Mouse (Mus musculus): ENCODE results near the gene Scaf8.
A peak's percentile ranks its signal among the peaks of the same experiment; 100 is the strongest.
"Not testable (repeated sequence)": the region's sequence is repeated elsewhere in the genome, so short reads cannot be mapped to it uniquely, and the experiment has no call there.

Gene Scaf8

DNA sequence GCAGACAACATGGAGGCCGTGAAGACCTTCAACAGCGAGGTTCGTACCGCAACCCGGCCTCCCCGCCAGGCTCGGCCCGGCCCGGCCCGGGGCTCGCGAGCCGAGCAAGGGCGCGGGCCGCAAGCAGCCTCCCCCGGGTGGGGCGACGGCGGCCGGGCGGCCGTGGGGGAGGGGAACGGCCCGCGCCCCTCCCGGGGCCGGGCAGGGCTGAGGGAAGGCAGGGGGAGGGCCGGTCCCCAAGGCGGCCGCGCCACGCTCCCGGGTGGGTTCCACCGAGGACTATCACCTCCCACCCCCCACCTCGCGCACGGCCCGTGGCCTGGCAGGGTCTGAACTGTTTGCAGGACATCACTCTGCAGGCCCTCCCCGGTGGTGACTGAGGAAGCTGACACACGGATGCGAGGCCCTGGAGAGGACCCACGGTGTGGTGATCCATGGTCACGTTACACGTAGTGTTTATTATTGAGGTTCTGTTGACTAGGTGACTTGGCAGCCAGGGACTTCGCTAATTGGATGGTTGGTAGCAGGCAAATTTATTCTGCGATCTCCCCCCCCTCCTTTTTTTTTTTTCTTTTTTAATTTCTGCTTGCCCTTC is 705 bp downstream of the Scaf8 start:
- peak; percentile 44 to 63 for DNase-seq (ENCODE audit: low spot score in 2 of 2)

DNA sequence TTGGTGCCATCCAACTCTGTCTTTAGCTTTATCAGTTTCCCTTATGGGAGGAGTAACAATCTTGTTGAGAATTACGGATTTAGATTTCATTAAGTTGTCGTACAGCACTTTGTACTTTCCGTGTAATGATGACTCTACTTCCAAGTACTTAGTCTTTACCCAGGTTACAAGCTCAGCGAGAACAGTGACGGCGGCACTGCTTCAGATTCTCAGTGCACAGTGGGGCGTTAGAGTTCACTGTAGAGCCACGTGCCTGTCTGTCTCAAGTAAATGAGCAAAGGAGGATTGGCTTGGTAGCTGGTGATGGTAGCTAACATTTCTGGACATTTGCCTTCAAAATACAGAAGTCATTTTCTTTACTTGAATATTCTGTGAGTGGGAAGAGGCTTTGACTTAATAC is 6.2 kb downstream of the Scaf8 start:
- not testable (repeated sequence) for DNase-seq (ENCODE audit: low spot score in 2 of 2)

DNA sequence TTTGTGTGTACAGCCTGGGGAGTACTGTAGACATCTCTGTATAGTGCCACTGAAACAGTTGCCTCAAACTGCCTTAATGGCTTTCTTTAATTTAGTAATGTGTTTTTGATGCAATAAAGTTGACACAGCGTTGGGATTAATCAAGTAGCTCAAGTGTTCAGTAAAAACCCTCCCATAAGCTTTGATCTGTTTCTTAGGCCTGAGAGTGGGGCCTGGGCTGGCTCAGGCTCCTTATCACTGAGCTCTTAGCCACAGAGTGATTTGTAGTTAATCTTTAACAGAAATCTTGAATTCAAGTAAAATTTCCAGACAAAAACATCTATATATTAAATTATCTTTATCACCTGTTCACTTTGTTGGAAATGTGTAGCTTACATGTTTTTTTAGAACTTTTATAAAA is 8.8 kb downstream of the Scaf8 start:
- DNase-seq (ENCODE audit: low spot score in 2 of 2), result not testable (repeated sequence)

DNA sequence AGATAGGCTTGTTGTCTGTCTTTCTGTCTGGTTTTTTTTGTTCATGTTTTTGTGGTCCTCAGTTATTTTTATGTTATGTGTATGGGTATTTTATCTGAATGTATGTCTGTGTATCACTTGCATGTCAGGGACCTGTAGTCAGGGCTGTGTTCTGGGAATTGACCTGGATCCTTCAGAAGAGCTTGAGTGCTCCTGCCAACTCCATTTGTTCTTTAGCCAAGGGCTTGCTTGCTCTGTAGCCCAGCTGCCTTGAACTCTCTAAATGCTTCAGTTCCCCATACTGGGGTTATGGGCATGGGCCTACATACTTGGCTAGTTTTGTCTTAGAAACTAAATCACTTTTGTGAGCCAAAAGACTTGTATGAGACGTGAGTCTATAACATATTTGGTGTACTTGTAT is 13.9 kb downstream of the Scaf8 start:
- DNase-seq (ENCODE audit: low spot score in 2 of 2), result no peak

DNA sequence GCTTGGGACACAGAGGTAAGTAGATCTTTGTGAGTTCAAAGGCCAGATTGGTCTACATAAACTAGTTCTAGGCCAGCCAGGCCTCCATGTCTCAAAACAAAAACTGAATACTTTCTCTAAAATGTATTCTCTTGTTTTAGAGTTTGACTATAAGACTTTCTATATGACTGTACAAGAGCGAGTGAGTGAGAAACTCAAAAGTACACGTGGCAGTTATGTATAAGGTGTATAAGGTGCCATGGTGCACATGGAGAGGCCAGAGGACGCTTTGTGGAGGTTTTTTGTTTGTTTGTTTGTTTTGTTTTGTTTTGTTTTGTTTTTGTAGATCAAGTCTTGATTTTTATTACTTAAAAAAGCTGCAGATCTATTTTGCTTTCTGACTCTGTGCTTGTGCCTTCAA is 15.0 kb downstream of the Scaf8 start:
- no peak for DNase-seq (ENCODE audit: low spot score in 2 of 2)

DNA sequence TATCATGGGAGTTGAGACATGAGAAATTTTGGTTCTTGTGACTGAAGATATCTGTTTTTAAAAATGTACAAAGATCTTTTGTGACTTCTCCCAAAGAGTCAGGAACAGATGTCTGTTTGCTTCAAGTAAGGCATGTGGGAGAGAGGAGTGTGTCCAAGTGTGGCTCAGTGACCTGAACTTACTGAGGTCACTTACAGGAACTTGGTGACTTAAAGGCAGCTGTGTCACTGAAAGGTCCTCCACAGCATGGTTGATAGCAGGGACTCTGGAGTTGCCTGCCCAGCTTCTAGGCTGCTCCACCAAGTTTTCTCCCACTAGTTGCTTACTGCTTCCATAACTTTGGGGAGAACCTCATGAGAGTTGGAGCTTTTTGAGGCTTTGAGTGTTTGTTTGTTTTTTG is 20.6 kb downstream of the Scaf8 start:
- DNase-seq (ENCODE audit: low spot score in 2 of 2), result no peak

DNA sequence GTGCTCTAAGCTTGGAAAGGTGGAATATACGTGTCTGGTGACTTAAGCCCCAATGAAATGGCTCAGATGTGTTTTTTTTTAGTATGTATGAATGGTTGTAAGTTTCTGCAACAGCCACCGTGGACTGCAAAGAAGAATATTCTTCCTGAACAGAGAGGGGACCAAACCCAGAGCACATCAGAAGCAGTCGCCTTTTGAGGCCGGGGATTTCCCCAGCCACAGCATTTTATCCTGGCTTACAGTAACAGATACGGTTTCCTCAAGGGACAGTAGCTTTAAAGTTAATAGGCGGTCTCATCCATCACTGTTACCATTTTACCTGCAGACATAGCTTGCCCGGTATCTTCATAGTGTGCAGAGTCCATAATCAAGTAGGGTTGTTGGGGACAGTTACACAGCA is 21.4 kb downstream of the Scaf8 start:
- DNase-seq (ENCODE audit: low spot score in 2 of 2), result no peak

DNA sequence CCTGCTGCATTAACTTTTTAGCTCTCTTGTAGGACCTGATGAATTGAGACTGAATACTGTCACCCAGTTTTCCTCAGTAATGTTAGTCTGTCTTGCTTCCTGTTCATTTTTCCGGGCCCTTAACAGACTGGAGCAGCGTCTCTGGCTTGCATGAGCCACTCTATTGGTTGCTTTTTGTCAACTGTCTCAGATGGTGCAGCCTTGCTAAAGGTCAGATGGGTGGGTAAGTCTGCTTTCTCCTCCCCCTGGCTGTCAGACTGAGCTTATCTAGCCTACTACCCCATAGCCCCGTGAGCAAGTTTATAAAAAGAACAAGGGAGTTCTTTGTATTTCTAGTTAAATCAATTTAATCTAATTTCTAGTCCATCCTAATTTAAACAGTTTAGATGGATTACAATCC is 23.6 kb downstream of the Scaf8 start:
- no peak for DNase-seq (ENCODE audit: low spot score in 2 of 2)

DNA sequence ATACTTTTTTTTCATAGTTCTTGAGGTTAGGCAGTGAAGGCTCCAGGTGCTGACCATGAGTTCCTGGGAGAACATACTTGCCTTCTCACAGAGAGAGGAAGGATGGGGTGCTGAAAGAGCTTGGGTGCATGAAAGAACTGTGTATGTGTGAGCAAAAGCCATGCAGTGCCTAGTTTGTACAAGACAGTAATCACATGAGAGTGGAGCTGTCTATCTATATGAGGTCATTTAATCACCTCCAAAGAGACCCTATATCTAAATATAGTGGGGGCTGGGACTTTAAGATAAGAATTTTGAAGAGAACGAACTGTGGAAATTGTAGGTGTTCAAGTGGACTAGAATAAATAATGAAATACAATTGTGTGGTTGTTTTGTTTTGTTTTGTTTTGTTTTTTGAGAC is 25.3 kb downstream of the Scaf8 start:
- DNase-seq (ENCODE audit: low spot score in 2 of 2), result no peak

DNA sequence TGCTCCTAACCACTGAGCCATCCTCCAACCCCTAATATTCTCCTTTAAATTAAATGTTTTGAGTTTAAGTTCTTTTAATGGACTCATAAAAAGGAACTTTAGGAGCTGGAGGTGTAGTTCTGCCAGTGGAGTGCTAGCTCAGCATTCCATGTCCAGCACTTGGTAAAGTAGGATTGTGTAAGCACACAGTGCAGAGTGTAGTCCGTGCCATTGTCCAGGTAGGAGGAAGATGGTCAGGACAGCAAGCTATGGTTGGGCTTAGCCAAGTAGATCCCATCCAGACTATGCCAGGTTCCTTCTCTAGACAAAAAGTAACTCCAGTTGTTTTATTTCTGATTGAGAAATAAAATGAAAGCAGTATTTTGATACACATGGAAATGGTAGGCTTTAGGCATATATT is 34.1 kb downstream of the Scaf8 start:
- DNase-seq (ENCODE audit: low spot score in 2 of 2), result no peak

DNA sequence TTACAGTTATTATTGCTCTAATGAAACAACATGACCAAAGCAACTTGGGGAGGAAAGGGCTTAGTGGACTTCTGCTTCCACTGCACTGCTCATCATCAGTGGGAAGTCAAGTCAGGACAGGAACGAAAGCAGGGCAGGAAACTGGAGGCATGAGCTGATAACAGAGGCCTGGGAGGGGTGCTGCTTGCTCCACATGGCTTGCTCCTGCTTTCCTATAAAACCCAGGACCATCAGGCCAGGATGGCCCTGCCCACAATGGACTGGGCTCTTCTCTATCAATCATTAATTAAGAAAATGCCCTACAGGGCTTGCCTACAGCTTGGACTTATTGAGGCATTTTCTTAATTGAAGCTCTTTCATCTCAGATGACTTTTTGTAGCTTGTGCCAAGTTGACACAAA is 34.8 kb downstream of the Scaf8 start:
- DNase-seq (ENCODE audit: low spot score in 2 of 2), result no peak

DNA sequence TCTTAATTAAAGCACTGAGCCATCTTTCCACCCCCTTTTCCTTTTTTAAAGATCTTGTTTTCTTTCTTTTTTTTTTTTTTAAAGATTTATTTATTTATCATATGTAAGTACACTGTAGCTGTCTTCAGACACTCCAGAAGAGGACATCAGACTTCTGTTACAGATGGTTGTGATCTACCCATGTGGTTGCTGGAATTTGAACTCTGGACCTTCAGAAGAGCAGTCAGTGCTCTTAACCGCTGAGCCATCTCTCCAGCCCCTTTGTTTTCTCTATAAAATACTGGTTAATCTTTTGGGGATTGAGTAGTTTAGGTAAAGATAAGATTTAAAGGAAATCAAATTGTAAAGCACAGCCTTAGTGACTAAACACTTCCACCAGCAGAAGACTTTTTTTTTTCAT is 35.9 kb downstream of the Scaf8 start:
- DNase-seq (ENCODE audit: low spot score in 2 of 2), result not testable (repeated sequence)

DNA sequence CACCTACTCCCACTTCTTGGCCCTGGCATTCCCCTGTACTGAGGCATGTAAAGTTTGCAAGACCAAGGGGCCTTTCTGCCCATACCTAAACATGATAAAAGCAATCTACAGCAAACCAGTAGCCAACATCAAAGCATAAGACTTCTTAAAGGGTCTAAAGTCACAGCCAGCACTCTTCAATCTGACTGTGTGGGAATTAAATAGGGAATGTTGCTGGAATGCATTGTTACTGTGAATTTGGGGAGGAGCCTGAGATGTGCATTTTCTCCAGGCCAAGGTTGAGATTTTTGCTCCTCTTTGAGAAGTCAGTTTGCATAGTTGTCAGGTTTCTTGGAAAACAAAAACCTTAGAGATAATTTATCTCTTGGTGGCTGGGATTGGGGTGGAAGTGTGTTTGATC is 36.4 kb downstream of the Scaf8 start:
- DNase-seq (ENCODE audit: low spot score in 2 of 2), result no peak

DNA sequence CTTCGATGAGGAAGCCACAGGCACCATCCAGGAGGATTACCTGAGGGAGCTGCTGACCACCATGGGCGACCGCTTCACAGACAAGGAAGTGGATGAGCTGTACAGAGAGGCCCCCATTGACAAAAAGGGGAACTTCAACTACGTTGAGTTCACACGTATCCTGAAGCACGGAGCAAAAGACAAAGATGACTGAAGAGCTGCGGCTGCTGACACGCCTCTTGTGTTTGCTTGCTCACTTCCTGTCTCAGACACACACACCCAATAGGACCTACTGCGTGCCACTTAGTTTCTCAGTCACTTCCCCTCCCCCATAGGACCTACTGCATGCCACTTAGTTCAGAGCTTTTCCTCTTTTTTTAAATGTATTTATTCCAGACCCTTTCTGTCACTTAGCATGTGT is 41.4 kb downstream of the Scaf8 start:
- DNase-seq (ENCODE audit: low spot score in 2 of 2), result not testable (repeated sequence)

DNA sequence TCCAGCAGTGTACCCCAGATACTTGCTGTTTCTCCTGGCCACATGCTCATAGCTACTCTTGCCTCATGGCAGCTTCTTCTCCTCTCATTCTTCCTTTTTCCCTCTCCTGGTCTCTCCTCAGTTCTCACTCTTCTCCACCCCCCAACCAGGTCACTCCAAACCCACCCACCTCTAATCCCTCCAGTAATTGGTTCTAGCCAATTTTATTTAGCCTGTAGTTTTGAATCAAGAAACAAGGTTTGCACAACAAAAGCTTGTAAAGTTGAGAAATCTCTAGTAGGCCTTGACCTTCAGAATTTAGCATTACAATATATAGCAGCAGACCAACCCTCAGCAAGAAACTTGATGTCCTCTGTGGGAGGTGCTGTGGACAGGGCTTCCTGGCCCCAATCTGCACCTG is 42.2 kb downstream of the Scaf8 start:
- DNase-seq (ENCODE audit: low spot score in 2 of 2), result no peak

DNA sequence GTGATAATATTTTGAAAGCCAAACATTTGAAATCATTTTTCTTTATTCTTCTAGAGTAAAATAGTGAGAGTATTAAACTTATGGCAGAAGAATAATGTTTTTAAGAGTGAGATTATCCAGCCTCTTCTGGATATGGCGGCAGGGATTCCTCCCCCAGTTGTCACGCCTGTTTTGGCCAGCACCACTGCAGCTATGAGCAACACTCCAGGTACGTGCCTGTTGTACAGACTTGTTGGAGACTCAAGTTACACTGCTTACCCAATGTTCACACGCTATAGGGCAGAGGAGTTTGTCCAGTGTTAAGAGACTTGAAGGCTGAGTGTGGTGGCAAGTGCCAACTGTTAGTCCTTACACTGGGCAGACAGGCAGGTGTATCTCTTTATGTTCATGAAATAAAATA is 48.1 kb downstream of the Scaf8 start:
- DNase-seq (ENCODE audit: low spot score in 2 of 2), result peak in 1 of 2 experiments; percentile 31

DNA sequence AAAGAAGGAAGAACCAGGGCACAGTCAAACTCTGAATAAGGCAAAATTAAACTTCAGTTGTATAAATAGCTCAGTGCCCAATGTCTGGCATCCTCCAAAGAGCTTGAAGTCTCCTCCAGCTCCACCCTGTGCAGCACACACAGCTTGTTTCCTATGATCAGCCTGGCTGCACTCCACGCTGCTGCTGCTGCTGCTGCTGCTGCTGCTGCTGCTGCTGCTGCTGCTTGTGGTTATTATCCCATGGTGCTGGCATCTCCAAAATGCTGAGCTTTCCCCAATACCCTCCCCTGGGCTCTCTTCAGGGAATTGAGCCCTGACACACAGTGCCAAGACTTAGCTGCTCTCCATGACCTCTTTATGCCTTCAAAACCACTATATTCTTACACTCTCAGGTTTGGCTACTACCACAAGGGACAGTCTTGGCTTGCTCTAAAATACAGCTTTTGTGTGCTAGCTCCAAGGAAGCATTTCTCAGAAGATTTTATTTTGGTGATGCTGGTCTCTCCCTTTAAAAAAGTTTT is 65.7 kb downstream of the Scaf8 start:
- not testable (repeated sequence) for DNase-seq (ENCODE audit: low spot score in 2 of 2)

DNA sequence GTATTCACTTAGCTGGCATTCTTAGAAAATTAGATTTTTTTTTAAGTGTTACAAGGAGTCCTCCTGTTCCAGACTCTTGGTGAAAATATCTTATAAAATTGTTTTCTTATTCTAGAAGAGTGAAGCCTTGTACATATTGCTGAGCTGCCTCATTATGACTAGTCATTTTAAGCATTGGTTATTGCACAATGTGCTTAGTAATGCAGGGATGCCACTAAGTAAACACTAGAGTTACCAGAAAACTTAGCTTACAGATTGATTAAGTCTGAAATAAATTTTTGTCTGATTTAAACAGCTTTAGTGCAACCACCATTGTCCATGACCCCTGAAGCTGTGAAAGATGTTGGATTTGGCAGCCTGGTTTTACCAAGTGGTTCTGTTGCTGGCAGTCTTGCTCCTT is 80.7 kb downstream of the Scaf8 start:
- DNase-seq (ENCODE audit: low spot score in 2 of 2), result not testable (repeated sequence)

DNA sequence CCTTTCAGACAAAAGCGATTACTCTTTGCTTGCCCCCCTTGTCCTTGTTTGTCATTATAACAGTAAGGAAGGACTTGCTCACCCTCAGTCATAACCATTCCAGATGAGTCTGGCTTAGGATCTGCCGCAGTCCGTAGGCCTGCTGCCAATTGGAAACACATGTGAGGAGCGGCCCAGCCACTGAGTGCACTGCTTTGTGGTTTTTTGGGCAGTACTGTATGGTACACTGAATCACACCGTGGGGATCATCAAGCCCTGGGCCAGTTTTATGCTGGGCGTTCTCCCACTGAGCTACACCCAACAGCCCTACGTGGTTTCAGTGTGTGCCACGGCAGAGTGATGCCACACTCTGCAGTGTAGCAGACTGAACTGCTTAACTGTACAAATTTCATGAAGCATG is 85.6 kb downstream of the Scaf8 start:
- peak in 1 of 2 experiments; percentile 8 for DNase-seq (ENCODE audit: low spot score in 2 of 2)

DNA sequence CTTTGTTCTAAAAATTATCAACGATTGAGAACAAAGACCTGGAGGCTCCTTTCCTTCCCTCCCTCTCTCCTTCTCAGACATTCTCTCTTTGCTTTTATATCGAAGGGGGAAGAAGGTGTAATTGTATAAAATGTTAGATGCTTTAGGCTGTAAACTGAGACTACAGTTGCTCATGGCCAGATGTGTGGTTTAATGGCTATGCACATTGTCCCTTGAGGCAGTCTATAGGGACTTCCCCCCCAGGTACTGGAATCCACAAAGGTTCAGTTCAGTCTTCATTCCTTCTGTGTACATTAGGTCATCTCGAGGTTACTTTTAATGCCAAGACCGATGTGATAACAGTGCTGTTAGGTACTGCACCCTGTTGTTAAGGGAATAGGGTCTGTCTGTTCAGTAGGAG is 89.1 kb downstream of the Scaf8 start:
- DNase-seq (ENCODE audit: low spot score in 2 of 2), result no peak

DNA sequence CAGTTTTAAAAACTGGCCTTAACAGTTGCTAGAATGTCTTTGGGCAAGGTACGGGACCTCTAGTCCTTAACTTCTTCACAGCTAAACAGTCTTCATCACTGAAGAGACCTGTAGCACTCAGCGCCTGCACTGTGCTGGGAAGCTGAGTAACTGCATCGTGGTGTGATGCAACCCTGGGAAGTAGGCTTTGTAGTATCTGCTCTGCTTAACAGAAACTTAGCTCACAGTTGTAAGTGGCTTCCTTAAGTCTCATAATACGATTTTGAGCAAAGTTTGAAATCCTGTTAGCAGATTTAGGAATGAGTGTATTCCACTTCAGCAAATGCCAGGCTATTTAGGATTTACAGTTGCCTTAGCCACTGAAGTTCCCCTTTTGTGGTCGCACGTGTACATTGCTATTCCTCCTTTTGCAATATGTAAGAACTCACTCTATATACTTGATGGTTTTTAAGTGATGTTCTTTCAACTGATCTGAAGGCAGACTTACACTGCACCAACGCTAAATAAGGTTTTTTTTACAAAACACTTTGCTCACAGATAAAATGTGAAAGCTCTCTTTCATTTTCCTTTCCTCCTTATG is 90.1 kb downstream of the Scaf8 start:
- DNase-seq (ENCODE audit: low spot score in 2 of 2), result no peak

DNA sequence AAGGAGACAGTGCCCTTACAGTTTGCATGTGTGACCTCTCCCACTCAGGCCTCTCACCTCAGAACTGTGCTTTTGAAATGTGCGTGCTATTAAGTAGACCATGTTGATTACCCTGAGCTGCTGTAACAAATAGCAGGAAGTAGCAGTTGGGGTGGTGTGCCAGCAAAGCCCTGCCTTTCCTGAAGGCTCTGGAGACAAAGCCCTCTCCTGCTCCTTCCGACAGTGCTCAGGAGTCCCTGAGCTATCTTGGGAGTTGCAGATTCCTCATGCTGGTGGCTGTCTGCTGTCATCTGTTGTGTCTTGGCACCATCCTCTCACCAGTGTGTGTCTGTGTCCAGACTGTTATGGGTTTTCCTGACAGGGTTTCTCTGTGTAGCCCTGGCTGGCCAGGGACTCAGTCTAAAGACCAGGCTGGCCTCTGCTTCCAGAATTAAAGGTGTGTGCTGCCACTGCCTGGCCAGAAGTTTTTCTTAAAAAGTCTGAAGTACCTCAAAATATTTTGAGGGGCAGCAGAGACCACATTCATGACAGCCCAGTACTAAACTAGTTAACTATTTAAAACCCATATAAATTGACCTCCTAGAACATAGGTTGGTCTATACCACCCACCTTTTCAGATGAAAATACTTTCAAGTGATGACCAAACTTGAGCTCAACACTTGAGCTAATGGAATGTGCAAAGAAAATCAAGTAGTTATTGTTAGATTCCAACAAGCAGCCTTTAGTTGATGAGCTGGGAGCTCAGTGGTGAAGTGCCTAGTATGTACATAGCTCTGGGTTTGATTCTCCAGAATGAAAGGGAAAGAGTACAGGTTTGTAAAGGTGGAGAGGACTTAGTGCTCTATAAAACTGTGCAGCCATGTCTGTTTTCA is 92.0 kb downstream of the Scaf8 start:
- no peak for DNase-seq (ENCODE audit: low spot score in 2 of 2)
